Mouse (Mus musculus): ENCODE measurements at regions not wholly inside any gene's neighbourhood (a gene's known extent, or its start where the extent isn't known, plus 50 kb on each side); places are given as distances from the start of the nearest gene placed in this dataset.

GRCm38 (mm10) chr16:55636224-55636623, 202.5 kb downstream of the Nfkbiz start:
- TF ChIP-seq POLR2A (IDR thresholded peaks at IDR 0.05; ENCODE audit: extremely low read depth, insufficient read depth, low read length) (no peak), CTCF (IDR thresholded peaks at IDR 0.05; ENCODE audit: extremely low read depth, insufficient read depth, low read length) (no peak)

All from cortical plate, adult 2 months (tissue).